Mouse (Mus musculus): Measurements from ENCODE around the gene Ang5. TPM values are rescaled to one million over a fixed set of nuclear protein-coding genes. Genes with fewer than 3 reads are reported as not detected.
A peak's percentile ranks its signal among the peaks of the same experiment; 100 is the strongest.
"Not testable (repeated sequence)": the region's sequence is repeated elsewhere in the genome, so short reads cannot be mapped to it uniquely, and the experiment has no call there.

Ang5 gene
- not detected in 2 replicates for polyA plus RNA-seq (2014; fragmentation: Nextera tagmentation; extraction: Ambion mirVana)

DNA sequence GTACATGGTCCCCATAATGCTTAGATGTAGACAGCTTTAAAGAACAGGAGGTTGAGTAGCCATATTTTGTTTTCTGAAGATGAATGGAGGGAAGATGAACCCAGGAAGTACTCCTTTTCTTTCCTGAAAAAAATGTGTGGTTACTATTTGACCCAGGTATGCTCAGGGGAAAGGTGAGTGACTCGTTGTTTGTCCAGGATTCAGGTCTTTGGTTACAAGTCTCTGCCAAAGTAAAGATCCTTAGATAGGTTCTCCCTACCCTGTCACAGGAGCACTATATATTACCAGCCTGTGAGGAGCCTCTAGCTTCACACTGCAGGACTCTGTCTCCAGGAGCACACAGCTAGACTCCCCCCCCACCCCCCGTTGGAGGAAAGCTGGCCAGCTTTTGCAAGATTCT is at the start of gene Ang5:
Gene Ang5 (plus strand): TSS at position 301 of the 400 bp plus-strand sequence.
- WGBS = no CpG with 5 or more reads among the region's 2 CpGs
- not testable (repeated sequence) for H3K4me1 ChIP-seq (ENCODE audit: control insufficient read depth, insufficient read depth, low read length); DNase-seq (ENCODE audit: low spot score)

DNA sequence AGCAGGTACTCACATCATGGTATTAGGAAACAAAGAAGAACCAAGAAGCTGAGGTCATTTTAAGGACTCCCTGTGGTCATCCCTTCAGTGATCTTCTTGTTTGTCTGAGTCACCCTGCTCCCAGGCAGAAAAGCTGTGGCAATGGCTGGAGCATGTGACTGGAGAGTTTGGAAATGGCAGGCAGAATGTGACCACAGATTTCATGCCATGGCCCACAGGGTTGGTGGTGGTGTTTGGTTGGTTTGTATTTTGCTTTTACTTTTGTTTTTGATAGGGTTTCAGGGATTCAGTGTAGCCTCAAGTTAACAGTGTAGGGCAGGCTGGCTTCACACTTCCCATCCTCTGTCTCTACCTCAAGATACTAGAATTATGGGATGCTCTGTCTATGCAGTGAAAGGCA is 38.7 kb upstream of the Ang5 start:
- not testable (repeated sequence) for H3K27me3 ChIP-seq (ENCODE audit: control insufficient read depth, insufficient read depth, low read length); H3K4me2 ChIP-seq (ENCODE audit: low read depth, low read length); ATAC-seq (replicated peaks; ENCODE audit: insufficient number of reproducible peaks, low FRiP score, low TSS enrichment, low read depth); H3K4me3 ChIP-seq (ENCODE audit: low read depth, low read length); H3K27ac ChIP-seq (replicated peaks; ENCODE audit: low read depth, low read length); H3K9ac ChIP-seq (replicated peaks; ENCODE audit: low read length); H3K4me1 ChIP-seq (ENCODE audit: control insufficient read depth, insufficient read depth, low read length); DNase-seq (ENCODE audit: low spot score); H3K9me3 ChIP-seq (replicated peaks; ENCODE audit: control insufficient read depth, low read length); H3K36me3 ChIP-seq (replicated peaks; ENCODE audit: control insufficient read depth, insufficient read depth, low read depth, low read length)

More for the DNA sequence above, at the start of gene Ang5:
- not testable (repeated sequence) for ATAC-seq (replicated peaks; ENCODE audit: insufficient number of reproducible peaks, low FRiP score, low TSS enrichment, low read depth); H3K9me3 ChIP-seq (replicated peaks; ENCODE audit: control insufficient read depth, low read length); H3K27ac ChIP-seq (replicated peaks; ENCODE audit: low read depth, low read length); H3K27me3 ChIP-seq (ENCODE audit: control insufficient read depth, insufficient read depth, low read length); H3K4me2 ChIP-seq (ENCODE audit: low read depth, low read length); H3K9ac ChIP-seq (replicated peaks; ENCODE audit: low read length); H3K36me3 ChIP-seq (replicated peaks; ENCODE audit: control insufficient read depth, insufficient read depth, low read depth, low read length); H3K4me3 ChIP-seq (ENCODE audit: low read depth, low read length)

DNA sequence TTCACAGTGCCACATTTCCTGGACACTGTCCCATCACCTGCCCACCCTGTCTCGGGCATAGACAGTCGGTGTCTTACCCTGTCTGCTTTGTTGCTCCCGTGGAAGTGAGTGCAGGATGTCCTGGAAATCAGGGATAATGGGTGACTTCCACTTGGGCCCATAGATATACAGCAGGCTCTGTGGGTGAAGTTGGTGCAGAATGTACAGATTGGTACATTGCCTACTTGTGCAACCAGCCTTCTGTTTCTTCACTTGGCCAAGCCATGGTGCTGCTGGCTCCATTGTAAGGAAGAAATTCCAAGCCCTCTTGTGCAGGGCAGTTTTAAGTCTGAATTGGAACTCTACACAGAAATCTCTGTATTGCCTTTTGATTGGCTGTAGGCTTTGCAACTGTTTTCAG is 33.4 kb upstream of the Ang5 start, which contains the start of gene Ear10:
Gene Ear10 (minus strand): TSS at position 101 of the 400 bp plus-strand sequence.
- H3K9me3 ChIP-seq (replicated peaks; ENCODE audit: control insufficient read depth, low read length); ATAC-seq (replicated peaks; ENCODE audit: insufficient number of reproducible peaks, low FRiP score, low TSS enrichment, low read depth); H3K36me3 ChIP-seq (replicated peaks; ENCODE audit: control insufficient read depth, insufficient read depth, low read depth, low read length); H3K27ac ChIP-seq (replicated peaks; ENCODE audit: low read depth, low read length); H3K27me3 ChIP-seq (ENCODE audit: control insufficient read depth, insufficient read depth, low read length); H3K4me2 ChIP-seq (ENCODE audit: low read depth, low read length); H3K4me3 ChIP-seq (ENCODE audit: low read depth, low read length); H3K9ac ChIP-seq (replicated peaks; ENCODE audit: low read length); DNase-seq (ENCODE audit: low spot score); H3K4me1 ChIP-seq (ENCODE audit: control insufficient read depth, insufficient read depth, low read length): not testable (repeated sequence)
- WGBS = 87% methylated on average over 3 of the region's 3 CpGs

DNA sequence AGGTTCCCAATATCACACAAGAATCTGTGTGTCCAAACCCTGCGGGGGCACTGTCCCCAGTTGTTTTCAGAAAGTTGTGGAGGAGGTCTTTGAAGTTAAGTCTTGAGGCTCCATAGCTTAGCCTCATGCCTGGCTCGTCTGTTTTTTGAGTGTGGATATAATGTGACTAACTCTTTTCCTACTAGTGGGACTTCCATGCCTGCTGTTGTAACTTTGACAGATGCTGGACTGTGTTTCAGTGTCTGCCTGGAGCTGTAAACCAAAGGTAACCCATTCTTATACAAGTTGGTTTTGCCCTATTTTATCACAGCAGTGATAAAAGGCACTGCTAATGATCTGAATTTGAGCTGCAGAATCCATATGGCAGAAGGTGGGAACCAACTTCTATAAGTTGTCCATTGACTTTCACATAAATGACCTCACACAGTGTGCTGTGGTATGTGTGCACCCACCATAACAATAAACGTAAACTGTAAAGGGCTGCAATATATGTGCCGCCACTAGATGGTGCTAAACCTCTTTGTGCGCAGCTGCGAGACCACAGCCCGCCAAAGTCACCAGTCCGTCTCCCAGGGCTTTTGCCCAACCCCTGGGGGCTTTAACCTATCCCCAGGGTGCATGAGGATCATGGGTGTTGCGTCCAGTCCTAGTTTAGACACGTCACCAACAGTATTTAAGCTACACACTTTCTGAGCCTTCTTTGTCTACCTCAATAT is 32.0 kb upstream of the Ang5 start, which contains the start of gene Gm8113:
Gene Gm8113 (plus strand): TSS at position 703 of the 716 bp plus-strand sequence.
- H3K4me3 ChIP-seq (ENCODE audit: low read depth, low read length) = peak within 1 kb of the TSS; percentile 40

DNA sequence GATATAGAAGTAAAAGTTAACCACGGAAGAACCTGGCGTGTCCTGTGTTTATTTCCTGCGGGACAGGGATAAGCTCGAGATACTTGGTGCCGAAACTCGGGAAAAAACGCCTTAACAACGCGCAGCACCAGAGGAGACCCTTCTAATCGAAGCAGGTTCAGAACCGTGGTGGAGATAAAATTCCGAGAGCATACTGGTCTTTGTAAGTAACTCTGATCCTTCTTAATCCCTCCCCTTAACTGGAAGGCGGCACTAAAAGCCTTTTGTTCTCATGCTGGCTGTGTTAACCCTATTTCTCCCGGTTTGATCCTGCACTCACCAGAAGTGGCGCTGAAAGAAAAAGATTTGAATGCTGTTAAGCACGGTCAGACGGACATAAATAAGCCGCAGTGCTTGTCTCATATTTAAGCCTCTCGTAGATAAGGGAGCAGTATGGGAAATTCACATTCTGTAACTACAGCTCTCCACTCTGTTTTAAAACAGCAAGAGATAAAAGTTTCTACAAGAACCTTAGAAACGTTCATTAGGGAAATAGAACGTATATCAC is 31.4 kb upstream of the Ang5 start:
- DNase-seq (ENCODE audit: low spot score) = peak; percentile 61
- peak overlapping the region; percentile 67 for H3K9ac ChIP-seq (replicated peaks; ENCODE audit: low read length)
- H3K27ac ChIP-seq (replicated peaks; ENCODE audit: low read depth, low read length) = peak overlapping the region; percentile 52

More for the DNA sequence above, 32.0 kb upstream of the Ang5 start, which contains the start of gene Gm8113:
- not testable (repeated sequence) for H3K36me3 ChIP-seq (replicated peaks; ENCODE audit: control insufficient read depth, insufficient read depth, low read depth, low read length); H3K4me1 ChIP-seq (ENCODE audit: control insufficient read depth, insufficient read depth, low read length); H3K27me3 ChIP-seq (ENCODE audit: control insufficient read depth, insufficient read depth, low read length); H3K9me3 ChIP-seq (replicated peaks; ENCODE audit: control insufficient read depth, low read length)
- DNase-seq (ENCODE audit: low spot score) (peak; percentile 94), ATAC-seq (replicated peaks; ENCODE audit: insufficient number of reproducible peaks, low FRiP score, low TSS enrichment, low read depth) (peak; percentile 94)
- WGBS = 8% methylated on average over 10 of the region's 10 CpGs
- Histone ChIP-seq H3K27ac (replicated peaks; ENCODE audit: low read depth, low read length) (peak within 1 kb of the TSS; percentile 52), H3K4me2 (ENCODE audit: low read depth, low read length) (peak within 1 kb of the TSS; percentile 30), H3K9ac (replicated peaks; ENCODE audit: low read length) (peak within 1 kb of the TSS; percentile 67)

DNA sequence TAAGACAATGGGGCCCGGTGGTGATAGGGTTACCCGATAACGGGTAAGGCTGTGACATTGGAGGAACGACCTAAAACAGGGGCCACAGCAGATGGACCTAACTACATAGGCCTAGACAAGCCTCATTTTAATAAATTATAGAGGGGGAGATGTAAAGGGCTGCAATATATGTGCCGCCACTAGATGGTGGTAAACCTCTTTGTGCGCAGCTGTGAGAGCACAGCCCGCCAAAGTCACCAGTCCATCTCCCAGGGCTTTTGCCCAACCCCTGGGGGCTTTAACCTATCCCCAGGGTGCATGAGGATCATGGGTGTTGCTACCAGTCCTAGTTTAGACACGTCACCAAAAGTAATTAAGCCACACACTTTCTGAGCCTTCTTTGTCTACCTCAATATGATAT is 23.9 kb upstream of the Ang5 start:
- H3K36me3 ChIP-seq (replicated peaks; ENCODE audit: control insufficient read depth, insufficient read depth, low read depth, low read length); H3K4me2 ChIP-seq (ENCODE audit: low read depth, low read length); H3K4me1 ChIP-seq (ENCODE audit: control insufficient read depth, insufficient read depth, low read length); H3K27me3 ChIP-seq (ENCODE audit: control insufficient read depth, insufficient read depth, low read length); H3K27ac ChIP-seq (replicated peaks; ENCODE audit: low read depth, low read length); ATAC-seq (replicated peaks; ENCODE audit: insufficient number of reproducible peaks, low FRiP score, low TSS enrichment, low read depth); H3K9ac ChIP-seq (replicated peaks; ENCODE audit: low read length); H3K9me3 ChIP-seq (replicated peaks; ENCODE audit: control insufficient read depth, low read length); H3K4me3 ChIP-seq (ENCODE audit: low read depth, low read length): not testable (repeated sequence)
- DNase-seq (ENCODE audit: low spot score) = peak; percentile 66
- 14% methylated on average over 8 of the region's 8 CpGs for WGBS

More for the DNA sequence above, 31.4 kb upstream of the Ang5 start:
- Histone ChIP-seq H3K4me2 (ENCODE audit: low read depth, low read length) (peak overlapping the region; percentile 30), H3K4me3 (ENCODE audit: low read depth, low read length) (peak overlapping the region; percentile 40)
- ATAC-seq (replicated peaks; ENCODE audit: insufficient number of reproducible peaks, low FRiP score, low TSS enrichment, low read depth) = peak; percentile 79; the same call in 1 of the 2 replicates
- H3K4me1 ChIP-seq (ENCODE audit: control insufficient read depth, insufficient read depth, low read length); H3K9me3 ChIP-seq (replicated peaks; ENCODE audit: control insufficient read depth, low read length); H3K36me3 ChIP-seq (replicated peaks; ENCODE audit: control insufficient read depth, insufficient read depth, low read depth, low read length); H3K27me3 ChIP-seq (ENCODE audit: control insufficient read depth, insufficient read depth, low read length): not testable (repeated sequence)
- WGBS = 3% methylated on average over 21 of the region's 21 CpGs

DNA sequence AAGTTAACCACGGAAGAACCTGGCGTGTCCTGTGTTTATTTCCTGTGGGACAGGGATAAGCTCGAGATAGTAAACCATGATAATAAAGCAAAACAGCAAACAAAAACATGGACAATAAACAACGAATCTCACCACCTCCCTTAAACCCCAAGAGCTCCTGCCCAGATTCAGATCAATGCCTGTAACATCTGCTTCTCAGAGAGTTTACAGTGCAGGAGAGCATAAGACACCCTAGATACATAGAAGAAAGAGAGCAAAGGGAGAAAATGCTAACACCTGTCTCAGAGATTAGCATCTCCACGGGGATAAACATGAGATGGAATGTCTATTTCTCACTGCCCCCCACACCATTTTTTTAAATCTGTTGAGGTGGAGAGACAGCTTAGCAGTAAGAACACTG is 23.5 kb upstream of the Ang5 start:
- WGBS = 48% methylated on average over 5 of the region's 5 CpGs
- not testable (repeated sequence) for H3K9ac ChIP-seq (replicated peaks; ENCODE audit: low read length); H3K36me3 ChIP-seq (replicated peaks; ENCODE audit: control insufficient read depth, insufficient read depth, low read depth, low read length); H3K27ac ChIP-seq (replicated peaks; ENCODE audit: low read depth, low read length); ATAC-seq (replicated peaks; ENCODE audit: insufficient number of reproducible peaks, low FRiP score, low TSS enrichment, low read depth); H3K4me2 ChIP-seq (ENCODE audit: low read depth, low read length); H3K9me3 ChIP-seq (replicated peaks; ENCODE audit: control insufficient read depth, low read length); H3K4me3 ChIP-seq (ENCODE audit: low read depth, low read length); H3K27me3 ChIP-seq (ENCODE audit: control insufficient read depth, insufficient read depth, low read length); DNase-seq (ENCODE audit: low spot score); H3K4me1 ChIP-seq (ENCODE audit: control insufficient read depth, insufficient read depth, low read length)

DNA sequence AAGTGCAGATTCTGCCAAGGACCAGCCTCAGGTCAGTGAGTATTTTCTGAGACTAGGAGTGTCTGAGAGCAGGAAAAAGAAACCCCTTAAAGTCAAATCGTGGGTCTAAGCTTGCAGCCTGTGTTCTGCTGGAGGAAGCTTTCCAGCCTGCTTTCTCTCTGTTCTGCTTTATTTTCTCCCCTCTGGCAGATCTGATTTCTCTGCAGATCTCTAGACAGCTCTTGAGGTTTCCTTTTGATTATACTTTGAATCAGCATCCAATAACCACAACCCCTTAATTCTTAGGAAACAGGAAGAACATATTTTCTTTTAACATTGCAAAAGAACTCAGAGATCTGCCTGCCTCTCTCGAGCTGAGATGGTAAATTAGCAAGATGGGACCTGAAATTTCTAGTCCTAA is 3.5 kb upstream of the Ang5 start:
- not testable (repeated sequence) for H3K9me3 ChIP-seq (replicated peaks; ENCODE audit: control insufficient read depth, low read length); H3K4me3 ChIP-seq (ENCODE audit: low read depth, low read length); ATAC-seq (replicated peaks; ENCODE audit: insufficient number of reproducible peaks, low FRiP score, low TSS enrichment, low read depth); H3K9ac ChIP-seq (replicated peaks; ENCODE audit: low read length); H3K36me3 ChIP-seq (replicated peaks; ENCODE audit: control insufficient read depth, insufficient read depth, low read depth, low read length); H3K4me1 ChIP-seq (ENCODE audit: control insufficient read depth, insufficient read depth, low read length); DNase-seq (ENCODE audit: low spot score); H3K4me2 ChIP-seq (ENCODE audit: low read depth, low read length); H3K27ac ChIP-seq (replicated peaks; ENCODE audit: low read depth, low read length); H3K27me3 ChIP-seq (ENCODE audit: control insufficient read depth, insufficient read depth, low read length)
- 43% methylated on average over 1 of the region's 2 CpGs for WGBS

Measured in embryonic facial prominence, embryonic 11.5 days (tissue).